Mouse (Mus musculus) layer of hippocampus, postnatal 25 days (tissue): Measurements from ENCODE around the gene Ssbp1. TPM values are rescaled to one million over a fixed set of nuclear protein-coding genes. Genes with fewer than 3 reads are reported as not detected.

Experiments used
- DNase-seq, 2 experiments: peaks; one replicate each; pipeline ENCODE4 v3.0.0; 2022; ENCODE audit warnings: mixed read lengths in 2 of 2, low spot score in 1 of 2; ENCODE audit errors: extremely low spot score in 1 of 2
- total RNA-seq, 2 experiments: library from RNA; stranded (reverse); gene quantifications; 2 replicates each; pipeline ENCODE4 v1.2.3; 2021

Ssbp1 gene
- total RNA-seq, 2 experiments from 2014 or later = 32.6 to 36.2 TPM

- no peak for DNase-seq
These were observed 22.5 kb upstream of the Ssbp1 start for GRCm38 (mm10) chr6:40448626-40449025.

GRCm38 (mm10) chr6:40454436-40455041 is 16.6 kb upstream of the Ssbp1 start:
- no peak for DNase-seq

GRCm38 (mm10) chr6:40465710-40466109 is 5.4 kb upstream of the Ssbp1 start:
- DNase-seq = no peak

GRCm38 (mm10) chr6:40471720-40472010 is 513 bp downstream of the Ssbp1 start:
- no peak for DNase-seq

- no peak for DNase-seq
These were observed 5.0 kb downstream of the Ssbp1 start for GRCm38 (mm10) chr6:40476132-40476531.

GRCm38 (mm10) chr6:40479705-40480104 is 8.6 kb downstream of the Ssbp1 start:
- no peak for DNase-seq

- no peak for DNase-seq
These were observed 11.2 kb downstream of the Ssbp1 start for GRCm38 (mm10) chr6:40482318-40482717.

GRCm38 (mm10) chr6:40490933-40491332 is 19.8 kb downstream of the Ssbp1 start, which contains the start of gene Tas2r137:
Tas2r137 (plus strand) TSS chr6:40491233.
- no peak for DNase-seq

GRCm38 (mm10) chr6:40493229-40493628 is 22.1 kb downstream of the Ssbp1 start, which contains the start of gene Tas2r108:
Tas2r108 (plus strand) TSS chr6:40493529.
- DNase-seq = no peak

- DNase-seq = no peak
These were observed 48.3 kb downstream of the Ssbp1 start, which contains the start of gene Prss37 for GRCm38 (mm10) chr6:40519408-40519807. Prss37 (minus strand) TSS chr6:40519508.

Other genes starting within 250 kb of the Ssbp1 start
- gene Agk, start 146.2 kb upstream of the Ssbp1 start, total RNA-seq = 10 to 100 TPM; 45.3 to 47.4 TPM
- gene E330009J07Rik, start 35.2 kb upstream of the Ssbp1 start, total RNA-seq = 10 to 100 TPM; 41.4 to 46.0 TPM
- gene Wee2, start 32.3 kb upstream of the Ssbp1 start, total RNA-seq = not detected
- not detected for gene Tas2r137, start 19.9 kb downstream of the Ssbp1 start, total RNA-seq
- not detected for gene Tas2r108, start 22.2 kb downstream of the Ssbp1 start, total RNA-seq
- gene Prss37, start 48.2 kb downstream of the Ssbp1 start, total RNA-seq = not detected
- not detected for gene Olfr461, start 83.7 kb downstream of the Ssbp1 start, total RNA-seq
- gene Olfr460, start 98.1 kb downstream of the Ssbp1 start, total RNA-seq = not detected
- 1 to 10 TPM in 1 of 2 experiments, under 1 TPM in 1; 0.52 to 1.2 TPM for gene Clec5a, start 114.5 kb downstream of the Ssbp1 start, total RNA-seq
- not detected for gene Tas2r138, start 142.0 kb downstream of the Ssbp1 start, total RNA-seq
- gene Mgam, start 157.5 kb downstream of the Ssbp1 start, total RNA-seq = not detected